Mouse (Mus musculus) liver, embryonic 14.5 days (tissue): ENCODE measurements around the gene Dennd4a.

Experiments
- CTCF ChIP-seq: IDR thresholded peaks from 2 replicates; pipeline ENCODE4 v1.5.1; 2016; ENCODE audit warnings: antibody characterized with exemption, low read depth, control low read depth
- EP300 ChIP-seq: IDR thresholded peaks from 2 replicates; pipeline ENCODE4 v1.6.1; 2016; ENCODE audit warnings: antibody characterized with exemption, low read depth

DNA sequence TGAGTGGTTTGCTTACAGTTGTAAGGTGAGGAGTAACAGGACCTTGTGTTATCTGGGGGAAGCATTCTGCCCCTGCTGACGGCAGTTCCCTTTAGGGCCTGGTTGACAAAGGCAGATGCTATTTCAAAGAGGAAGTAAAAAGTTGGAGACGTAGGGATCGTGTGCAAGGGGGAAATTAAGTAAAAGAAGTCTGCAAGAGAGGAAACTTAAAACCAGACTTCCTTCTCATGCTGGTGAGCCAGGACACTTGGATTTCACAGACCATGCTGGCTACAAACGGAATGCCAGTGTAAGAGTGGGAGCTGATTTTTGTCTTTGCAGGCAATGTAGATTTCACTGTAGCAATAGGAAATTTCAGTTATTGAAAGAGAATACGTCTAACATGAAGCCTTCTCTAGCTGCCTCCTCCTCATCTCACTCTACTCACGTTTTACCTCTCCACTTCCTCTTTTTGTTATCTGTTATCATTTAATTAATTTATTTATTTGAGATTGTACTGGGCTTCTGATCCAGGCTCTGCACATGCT, 19.0 kb downstream of the Dennd4a start:
- TF ChIP-seq EP300, result peak; percentile 53
- TF ChIP-seq CTCF, result no peak
